Mouse (Mus musculus) mouse trophoblast stem cell (cell line): ENCODE measurements around the gene Mamdc4.

Experiments used
- in situ Hi-C, 2 experiments: fragments of 300-500 bp; cut with MseI, MboI; formaldehyde crosslinking; loops; 2 replicates in 1 of 2; 3 replicates in 1 of 2; pipeline ENCODE4 v1.15.1; 2025

Gene Mamdc4

DNA sequence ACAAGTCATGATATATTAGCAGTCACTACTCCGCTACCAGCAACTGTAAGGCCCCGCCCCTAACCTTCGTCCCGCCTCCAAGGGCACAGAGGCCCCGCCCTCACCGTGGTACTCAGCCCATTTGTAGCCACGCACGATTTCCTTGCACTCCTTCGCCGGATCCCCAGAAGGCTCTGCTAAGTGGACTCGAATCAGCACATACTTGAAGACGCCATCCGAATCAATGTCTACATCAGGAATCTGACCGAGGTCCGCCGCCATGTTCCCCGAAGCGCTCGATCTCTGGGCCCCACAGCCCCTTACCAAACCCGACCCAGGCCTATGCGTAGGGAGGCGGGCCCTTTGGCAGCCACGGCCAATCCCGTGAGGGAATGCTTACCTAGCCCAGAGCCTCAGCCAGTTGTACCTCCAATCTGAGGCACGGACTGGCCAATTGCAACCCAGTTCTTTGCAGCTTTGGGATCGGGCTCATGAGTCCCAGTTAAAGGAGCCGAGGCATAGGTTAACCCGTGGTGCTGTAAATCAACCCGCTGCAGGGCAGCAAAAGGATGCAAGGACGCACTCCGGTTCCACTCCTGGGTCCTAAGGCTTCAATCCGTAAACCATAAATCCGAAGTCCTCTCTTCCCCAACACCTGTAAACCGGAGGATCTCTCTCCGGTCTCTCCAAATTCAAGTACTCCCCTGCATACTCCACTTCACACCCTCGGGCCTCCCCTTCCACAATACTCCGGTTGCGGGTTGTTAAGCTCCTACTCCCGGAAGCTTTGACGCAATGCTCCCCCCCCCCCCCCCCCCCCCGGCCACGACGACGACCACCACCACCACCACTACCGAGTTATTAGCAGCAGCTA lies at the start of gene Mamdc4, which contains the start of gene Phpt1:
Gene Mamdc4, minus strand, starts transcription at position 267 of the 853 bp plus-strand sequence.
Gene Phpt1, minus strand, starts transcription at position 646 of the 853 bp plus-strand sequence.
- in situ Hi-C loops = no loop called here

DNA sequence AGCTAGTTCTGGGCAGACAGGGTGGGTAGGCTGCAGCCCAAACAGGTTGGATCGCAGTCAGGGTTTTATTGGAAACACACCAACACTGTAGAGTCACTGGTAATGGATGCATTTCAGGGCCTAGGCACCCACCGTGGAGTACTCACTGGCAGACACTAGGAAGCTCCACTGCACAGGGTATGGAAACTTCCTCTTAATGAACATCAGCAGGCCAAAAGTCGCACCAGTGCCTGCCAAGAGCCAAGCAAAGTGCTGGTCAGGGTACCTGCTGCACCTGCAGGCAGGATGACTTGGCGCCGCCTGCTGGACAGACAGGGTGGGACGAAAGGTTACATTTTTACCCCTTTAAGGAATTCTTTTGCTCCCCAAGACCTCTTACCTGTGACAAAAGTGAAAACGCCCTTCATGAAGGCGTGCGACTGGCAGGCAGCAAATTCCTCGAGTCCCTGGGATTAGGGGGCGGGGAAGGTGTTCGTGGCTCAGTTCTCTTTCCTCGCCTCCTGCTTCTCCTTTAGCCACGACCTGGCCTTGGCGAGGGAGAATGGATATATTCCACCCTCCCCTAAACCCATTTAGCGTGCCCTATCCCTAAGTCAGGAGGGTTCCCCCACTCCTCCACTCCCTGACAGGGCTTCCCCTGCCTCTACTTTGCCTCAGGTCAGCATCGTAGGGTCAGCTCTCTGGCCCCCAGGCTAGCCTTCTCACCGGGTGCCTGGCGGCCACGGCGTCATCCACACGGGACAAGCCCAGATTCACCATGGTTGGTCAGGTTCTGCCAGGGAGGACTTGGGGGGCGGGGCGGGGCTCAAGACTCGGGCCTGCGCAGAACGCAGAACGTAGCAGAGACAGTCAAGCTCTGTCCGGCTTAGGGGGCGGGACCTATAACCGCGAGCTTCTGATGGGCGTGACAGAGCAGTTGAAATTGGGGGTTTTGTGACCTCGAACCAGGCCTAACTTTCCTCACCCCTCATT lies 46.9 kb upstream of the Mamdc4 start, which contains the start of gene Tmem141:
Gene Tmem141, minus strand, starts transcription at position 777 of the 972 bp plus-strand sequence.
- in situ Hi-C loops = no loop called here

DNA sequence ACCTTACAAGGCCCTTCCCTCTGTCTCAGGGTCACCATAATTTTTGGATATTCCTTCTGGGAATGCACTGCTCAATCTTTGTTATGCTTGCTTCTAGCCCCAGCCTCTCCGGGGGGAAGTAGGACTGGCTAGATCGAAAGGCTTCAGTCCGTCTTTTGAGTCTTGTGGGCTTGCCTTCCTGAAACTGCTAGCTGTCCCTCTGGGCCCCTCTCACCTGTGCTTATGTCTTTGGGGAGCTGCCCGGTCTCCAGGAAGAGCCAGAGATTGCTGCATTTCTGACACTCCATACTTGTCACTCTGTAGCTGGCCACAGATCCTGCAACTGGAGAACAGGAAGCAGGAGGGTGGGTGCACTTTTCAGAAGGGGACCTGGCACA lies 46.2 kb upstream of the Mamdc4 start:
- in situ Hi-C loops = no loop called here

DNA sequence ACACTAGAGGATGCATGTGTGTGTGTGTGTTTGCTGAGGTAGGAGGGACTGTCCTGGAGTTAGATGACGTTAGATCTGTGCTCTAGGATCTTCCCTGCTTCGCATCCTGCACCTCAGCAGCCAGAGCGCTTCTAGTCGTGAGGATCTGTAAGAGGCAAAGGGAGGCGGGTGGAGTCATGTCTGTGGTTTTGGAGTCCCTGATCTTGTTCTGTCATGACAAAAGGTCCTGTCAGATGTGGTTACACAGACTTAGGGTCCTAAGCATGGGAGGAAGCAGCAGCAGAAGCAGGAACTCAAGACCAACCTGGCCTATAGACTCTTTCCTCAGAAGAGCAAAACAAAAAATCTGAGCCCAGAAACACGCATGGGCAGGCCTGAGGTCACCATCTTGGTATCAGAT lies 45.7 kb upstream of the Mamdc4 start:
- in situ Hi-C loops = no loop called here

DNA sequence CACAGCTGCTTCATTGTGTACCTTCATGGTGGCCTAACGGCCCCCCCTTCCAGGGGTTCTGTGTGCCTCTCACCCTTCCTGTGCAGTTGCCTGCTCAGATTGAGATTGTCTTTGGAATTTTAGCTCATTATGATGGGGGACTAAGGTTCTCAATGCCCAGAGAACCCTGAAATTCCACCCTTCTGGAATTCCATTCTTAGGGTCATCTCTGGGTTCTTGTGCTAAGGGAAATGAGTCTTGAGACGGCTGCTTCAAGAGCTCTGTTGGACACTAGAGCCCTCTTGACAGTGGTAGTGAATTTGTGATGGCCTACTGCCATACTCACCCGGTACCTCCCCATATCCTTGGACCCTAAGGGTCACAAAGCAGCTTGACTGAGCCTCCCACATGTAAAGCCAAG lies 42.9 kb upstream of the Mamdc4 start, which contains the start of gene Ccdc183:
Gene Ccdc183, minus strand, starts transcription at position 101 of the 400 bp plus-strand sequence.
- in situ Hi-C loops = no loop called here

DNA sequence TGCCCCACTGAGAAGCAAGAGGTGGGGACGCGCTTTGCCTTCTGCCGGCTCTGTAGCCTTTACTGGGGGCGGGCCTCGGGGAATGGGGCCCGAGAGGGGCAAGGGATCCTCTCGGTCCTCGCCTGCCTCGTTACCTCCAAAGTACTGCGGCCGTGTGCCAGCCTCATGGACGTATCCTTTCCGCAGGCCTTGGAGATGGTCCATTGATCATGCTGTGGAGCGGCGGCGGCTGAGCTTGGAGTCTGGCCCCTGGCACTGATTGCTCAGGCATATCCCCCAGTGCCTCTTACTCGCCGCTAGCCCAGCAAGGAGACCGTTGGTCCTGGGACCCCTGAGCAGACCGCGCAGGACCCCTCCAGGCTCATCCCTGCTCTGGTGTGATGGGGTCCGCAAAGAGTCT lies 41.8 kb upstream of the Mamdc4 start:
- in situ Hi-C loops = no loop called here

DNA sequence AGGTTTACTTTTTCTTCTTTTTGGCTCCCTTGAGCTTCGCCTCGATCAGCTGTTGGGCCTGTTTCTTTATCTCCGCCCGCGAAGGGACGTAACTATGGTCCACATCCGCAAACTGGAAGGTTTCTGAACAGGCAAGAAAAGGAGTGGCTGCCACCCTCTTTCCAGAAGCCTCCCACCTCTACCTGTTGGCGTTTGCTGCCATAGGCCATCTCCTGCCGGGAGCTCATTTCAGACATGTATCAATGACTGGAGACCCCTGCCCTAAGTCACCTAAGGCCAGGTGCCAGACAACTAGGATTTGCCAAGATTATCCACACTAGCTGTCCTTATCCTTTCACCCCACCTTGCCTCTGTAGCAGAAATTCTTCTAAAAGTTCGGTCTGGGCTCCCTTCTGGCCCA lies 34.0 kb upstream of the Mamdc4 start:
- in situ Hi-C loops = no loop called here

DNA sequence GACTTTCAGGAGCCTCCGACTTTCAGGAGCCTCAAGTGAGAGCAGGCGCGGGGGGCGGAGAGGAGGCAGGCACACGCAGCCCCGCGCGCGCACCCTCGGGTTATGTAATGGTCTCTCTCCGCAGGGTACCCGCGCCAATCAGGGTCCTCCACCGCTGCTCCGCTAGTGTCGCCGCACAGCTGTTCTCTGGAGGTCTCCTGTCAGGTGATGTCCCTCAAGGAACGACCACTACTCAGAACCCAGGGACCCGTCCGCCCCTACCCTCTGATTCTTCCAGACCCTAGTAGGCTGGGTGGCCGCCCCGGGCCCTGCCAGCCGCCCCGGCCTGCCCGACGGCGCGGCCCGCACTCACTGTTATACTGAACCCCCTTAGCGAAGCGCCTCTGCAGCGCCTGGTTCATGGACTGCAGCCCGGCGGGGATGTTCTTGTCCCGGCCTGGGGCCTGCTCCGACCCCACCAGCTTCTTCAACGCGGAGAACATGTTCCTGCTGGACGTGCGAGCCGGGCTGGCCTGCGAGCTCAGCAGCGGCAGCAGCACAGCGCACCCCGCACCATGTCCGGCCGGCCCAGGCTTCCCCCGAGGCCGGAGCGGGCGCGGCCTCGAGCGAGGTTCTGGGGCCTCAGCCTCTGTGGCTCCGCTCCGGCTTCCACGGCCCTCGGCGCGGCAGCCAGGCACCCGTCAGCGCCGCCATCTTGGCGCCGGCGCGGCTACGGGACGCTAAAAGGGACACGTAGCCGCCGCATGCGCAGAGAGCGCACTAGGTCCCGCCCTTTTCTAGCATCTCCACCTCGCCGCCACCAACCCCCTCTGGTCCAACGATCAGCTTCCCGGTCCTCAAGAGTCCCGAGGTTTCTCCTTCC lies 33.3 kb upstream of the Mamdc4 start, which contains the start of gene Rabl6:
Gene Rabl6, minus strand, starts transcription at position 761 of the 862 bp plus-strand sequence.
- in situ Hi-C loops = no loop called here

DNA sequence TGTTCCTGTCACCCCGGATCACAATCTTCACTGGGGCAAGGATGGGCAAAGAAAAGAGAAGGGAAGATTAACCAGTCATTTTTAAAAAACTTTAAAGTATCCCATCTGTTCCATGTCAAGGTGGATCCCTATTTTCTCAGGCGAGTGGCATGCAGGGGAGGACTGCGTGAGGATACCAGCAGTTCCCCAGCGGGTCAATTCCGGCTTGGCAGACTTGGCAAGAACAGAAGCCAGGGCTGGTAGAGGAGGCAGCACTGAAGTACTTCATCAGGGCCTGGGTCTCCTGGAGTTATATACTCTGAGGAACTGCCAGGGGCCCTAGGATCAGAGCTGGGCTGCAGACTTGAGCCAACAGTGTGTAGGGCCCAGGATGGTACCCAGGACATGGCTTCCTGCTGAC lies 27.9 kb upstream of the Mamdc4 start:
- in situ Hi-C loops = no loop called here

DNA sequence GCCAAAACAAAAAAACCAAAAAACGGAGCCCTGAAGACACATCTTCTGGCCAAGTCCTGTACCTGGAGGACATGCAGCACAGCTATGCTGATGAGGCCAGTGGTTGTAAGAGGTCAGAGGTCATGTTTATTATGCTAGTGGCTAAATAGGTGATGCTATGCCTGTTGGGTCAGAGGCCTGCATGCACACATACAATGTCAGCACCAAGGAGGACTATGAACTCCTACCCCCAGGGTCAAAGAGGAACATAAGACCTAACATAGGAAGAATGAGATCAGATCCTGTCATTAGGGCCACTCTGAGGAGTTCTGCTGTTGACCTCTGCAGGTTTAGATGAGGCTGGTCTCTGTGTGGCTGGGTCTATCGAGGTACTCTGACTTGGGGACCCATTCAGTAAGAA lies 25.4 kb upstream of the Mamdc4 start:
- in situ Hi-C loops = no loop called here

DNA sequence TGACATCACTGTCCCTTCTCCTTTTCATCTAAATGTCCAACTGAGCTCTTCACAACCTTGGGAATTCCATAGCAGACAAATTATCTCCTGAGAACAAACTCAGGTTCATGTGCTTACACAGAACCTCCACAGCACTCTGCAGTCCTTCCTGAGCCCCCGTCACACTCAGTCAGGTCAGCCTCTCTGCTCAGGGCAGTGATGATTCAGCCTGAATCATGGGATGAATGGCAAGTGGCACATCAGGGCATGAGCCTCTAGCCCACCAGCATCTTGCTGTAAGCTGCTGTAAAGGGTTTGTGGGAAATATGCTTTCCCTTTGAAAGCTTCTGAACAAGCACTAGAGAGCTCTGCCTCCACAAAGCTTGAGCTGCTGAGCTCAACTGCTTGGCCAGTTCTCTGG lies 24.1 kb upstream of the Mamdc4 start:
- in situ Hi-C loops = no loop called here

DNA sequence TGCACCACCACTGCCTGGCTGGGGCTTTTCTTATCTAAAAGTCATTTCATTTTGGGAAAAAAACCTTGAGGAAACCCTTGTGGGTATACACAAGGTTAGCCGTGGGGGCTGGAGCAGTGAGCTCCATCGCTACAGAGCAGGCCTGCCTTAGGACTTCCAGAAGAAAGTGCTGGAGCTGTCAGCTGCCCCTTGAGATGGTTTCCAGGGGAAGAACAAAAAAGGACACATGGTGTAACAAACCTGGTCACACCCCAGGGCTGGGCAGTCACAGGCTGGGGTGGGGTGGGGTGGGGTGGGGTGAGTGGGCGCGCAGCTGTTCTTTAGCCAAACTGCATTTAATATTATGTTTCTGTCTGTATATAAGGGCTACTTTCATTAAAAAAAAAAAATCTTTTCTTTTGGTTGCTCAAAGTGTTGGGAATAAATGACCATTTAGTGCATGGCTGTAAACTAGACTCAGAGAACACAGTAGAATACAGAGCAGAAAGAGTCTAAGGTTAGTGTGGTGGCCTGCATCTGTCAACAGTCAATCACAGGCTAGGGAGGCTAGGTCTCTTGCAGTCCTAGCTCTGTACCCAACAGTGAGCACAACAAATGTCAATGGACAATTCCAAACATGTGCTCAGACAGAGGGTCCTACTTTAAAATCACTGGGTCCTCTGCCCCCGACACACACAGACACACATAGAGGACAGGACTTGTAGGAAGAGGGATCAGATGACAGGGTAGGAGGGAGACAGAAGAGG lies 22.3 kb upstream of the Mamdc4 start:
- in situ Hi-C loops = no loop called here

DNA sequence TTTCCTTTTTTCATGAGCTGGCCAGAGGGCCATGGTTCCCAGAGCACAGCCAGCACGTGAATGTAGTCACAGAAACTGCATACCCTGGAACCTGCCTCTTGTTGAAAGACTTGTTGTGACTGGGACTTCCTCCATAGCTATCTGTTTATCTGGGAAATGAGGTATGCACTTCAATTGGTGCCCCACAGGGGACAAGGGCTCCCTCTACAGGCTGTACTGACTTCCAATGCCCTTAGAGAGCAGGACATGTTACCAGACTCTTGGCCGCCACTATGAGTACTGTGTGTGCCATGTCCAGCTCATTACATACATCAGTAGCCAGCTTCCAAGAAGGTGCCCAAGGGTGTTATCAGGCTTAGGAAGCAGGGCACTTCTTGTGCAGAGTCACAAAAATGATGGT lies 17.2 kb upstream of the Mamdc4 start:
- in situ Hi-C loops = no loop called here

DNA sequence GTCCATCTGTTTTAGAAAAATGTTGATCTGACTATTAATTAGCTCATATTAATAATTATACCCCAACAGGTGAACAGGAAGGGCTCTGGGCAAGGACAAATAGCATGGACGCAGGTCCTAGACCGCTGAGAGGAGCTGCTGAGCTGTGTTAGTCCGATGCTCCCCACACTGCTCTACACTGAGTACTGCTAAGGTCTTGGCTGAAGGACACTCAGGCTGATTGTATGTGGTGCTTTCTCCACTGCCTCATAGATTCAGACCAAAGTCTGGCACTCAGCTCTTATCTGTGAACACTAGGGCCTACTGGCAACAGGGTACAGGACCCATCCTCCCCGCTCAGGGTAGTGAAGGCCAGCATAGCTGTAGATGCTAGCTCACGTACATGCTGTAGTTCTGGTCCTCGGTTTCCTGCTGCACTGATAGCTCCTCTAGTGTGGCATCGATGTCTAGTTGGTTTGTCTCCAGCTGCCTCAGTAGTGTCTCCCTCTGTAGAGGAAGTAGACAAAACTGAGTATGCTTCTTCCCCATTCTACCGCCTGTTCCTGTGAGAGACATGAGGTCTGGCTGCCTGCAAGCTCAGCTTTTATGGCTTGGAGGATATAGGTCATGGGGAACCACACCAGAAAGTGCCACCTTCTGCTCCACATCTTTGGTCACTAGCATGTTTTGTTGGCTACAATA lies 13.7 kb upstream of the Mamdc4 start:
- in situ Hi-C loops = no loop called here

DNA sequence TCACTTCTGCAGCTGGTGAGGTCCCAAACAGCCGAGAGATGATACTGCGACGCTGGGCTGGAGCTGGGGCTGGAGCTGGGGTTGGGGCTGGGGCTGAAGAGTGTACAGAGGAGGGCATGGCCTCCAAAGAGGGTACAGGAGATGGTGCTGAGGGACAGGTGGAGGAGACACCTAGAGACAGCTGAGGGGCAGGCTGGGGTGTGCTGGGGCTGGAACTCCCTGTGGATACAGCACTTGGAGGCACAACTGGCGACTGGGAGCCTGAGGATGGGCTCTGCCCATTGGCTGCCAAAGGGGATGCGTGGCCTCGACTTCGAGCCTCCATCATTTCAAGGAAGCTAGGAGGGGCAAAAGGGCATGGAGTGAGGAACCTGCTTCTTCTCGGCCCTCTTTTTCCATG lies 12.6 kb upstream of the Mamdc4 start:
- in situ Hi-C loops = no loop called here

DNA sequence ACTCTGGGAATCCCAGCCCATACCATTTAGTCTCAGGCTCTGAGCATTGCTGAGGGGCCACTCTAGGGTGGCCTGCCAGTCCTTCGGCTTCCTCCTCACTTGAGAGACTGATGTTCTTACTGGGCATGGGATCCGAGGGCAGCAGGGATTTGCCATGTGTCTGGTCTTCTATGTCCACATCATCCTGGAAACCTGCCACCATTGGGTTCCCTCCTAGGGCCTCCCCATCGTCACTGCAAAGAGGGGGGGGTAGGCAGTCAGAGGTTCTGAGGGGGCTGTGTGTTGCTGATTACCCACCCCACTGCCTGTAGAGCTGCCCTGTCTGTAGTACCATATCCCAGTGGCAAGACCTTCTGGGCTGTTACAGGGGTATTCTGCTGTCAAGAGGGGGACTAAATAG lies 11.0 kb upstream of the Mamdc4 start:
- in situ Hi-C loops = no loop called here

DNA sequence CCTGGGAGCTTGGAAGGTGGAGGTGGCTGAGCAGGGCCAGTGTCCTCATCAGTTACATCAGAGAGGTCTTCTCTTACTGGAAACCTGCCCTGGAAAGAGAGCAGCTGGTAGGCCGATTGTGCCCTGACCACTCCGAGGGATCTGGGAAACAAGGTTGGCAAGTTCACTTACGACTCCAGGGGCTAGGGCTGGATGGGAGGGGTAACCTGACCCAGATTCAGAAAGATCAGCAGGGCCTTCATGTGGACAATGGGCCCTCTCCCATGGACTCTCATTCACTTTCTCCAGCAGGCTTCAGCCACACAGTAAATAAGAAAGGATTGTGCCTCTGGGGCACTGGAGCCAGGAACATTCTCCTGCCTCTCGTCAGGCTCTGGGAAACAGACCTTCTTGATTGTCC lies 10.2 kb upstream of the Mamdc4 start:
- in situ Hi-C loops = no loop called here

DNA sequence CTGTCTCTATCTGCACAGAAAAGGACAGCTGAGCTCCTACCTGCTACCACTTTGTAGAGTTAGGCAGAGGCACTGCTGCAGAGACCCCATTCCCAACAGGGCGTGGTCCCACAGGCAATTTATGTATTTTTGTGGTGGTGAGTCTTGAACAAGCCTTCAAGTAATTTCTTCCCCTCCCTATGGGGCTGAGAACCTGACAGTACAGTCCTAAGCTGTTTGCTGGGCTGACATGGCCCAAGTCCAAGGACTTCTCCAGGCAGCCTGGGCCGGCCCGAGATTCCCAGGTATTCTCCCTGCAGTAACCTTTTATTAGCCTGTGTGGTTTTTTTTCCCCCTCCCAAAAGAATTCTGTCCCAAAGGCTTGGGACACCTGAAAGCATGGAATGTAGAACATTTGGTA lies 9.5 kb upstream of the Mamdc4 start:
- in situ Hi-C loops = no loop called here

DNA sequence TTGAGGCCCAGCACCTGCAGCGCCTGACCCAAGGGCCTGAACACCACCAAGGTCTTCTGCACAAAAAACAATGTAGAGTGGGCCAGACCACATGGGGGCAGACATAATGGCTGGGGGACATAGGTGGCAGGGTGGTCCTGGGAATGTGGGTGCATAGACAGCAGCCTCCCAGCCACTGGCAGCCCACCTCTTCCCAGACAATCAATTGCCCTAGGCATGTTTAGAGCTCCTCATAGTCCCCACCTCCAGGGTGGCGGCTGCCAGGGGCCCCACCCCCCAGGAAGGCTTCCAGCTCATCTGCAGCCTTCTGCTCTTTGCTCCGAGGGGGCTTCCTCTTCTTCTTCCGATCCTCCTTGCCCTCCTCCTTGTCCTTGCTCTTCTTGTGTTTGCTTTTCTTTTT lies 8.9 kb upstream of the Mamdc4 start:
- in situ Hi-C loops = no loop called here

DNA sequence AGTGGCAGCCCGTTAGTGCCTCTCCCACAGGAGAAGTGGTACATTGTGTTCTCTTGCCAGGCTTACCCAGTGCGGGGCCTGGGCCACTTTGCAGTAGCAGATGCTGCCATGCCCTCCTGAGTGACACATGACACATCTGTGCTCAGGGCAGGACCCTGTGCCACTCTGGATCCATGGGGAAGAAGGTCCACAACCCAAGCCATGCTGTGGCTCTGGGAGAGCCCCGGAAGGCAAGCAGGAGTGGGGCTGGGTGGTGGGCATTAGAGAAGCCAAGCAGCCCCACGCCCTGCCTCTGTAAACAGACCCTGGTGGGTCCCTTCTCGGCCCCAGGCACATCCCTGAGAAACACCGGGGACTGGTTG lies 8.5 kb upstream of the Mamdc4 start:
- in situ Hi-C loops = no loop called here
